In genomic region chr9:106280808-106281544, GRCm38 (mm10) we compare ENCODE assay signal across 8 mouse cellular contexts. TPM values are rescaled to one million over a fixed set of nuclear protein-coding genes. Genes with fewer than 3 reads are reported as not detected.
DNase-seq lines count a peak whose midpoint lies in the region; ATAC-seq lines count a peak whose summit lies in the region.

Gene Poc1a, plus strand, starts transcription at chr9:106281061.

- peak; percentile 91 for ATAC-seq in megakaryocyte progenitor cell, adult 5-6 weeks (replicated peaks; ENCODE audit: poor library complexity)

- peak; percentile 92 for DNase-seq in adipocyte (ENCODE audit: low spot score)
- DNase-seq in embryo, embryonic 10 days (ENCODE audit: low spot score) = peak; percentile 93
- peak; percentile 92 for DNase-seq in gastrocnemius, postnatal 10 days
- DNase-seq in induced T-regulatory cell, adult 2 months (ENCODE audit: low read depth) = peak; percentile 99
- DNase-seq in left cerebral cortex, adult 9 months (ENCODE audit: low spot score in 2 of 2) = peak; percentile 87 to 95
- DNase-seq in right cerebral cortex, postnatal 14 days = peak; percentile 90
- peak; percentile 88 to 92 for DNase-seq in urinary bladder, postnatal 36 days (ENCODE audit: low spot score in 2 of 2)

RNA-seq across cellular contexts. Expression of gene Poc1a, which starts in this region (rescaled TPM):
- total RNA-seq in gastrocnemius, postnatal 10 days (2021) = 1 to 10 TPM; 3.7 to 5.2 TPM
- 38.9 and 50.1 TPM in 2 replicates for total RNA-seq in megakaryocyte progenitor cell, adult 5-6 weeks (2015)
- 33.2 and 43.8 TPM in 2 replicates for total RNA-seq in megakaryocyte progenitor cell, adult 5-6 weeks (2017)

Comparison
In these comparisons a context has a peak if more than half of its experiments do, and no peak if none do; other contexts are left out.
1. Peak in every context shown above with its lines: DNase-seq and ATAC-seq.
2. RNA of gene Poc1a (total RNA-seq): 33.2 to 50.1 TPM in megakaryocyte progenitor cell, adult 5-6 weeks; 3.7 to 5.2 TPM in gastrocnemius, postnatal 10 days; every median in the first group is over 4 times any median in the second.